9 mouse cellular contexts compared by ENCODE assay signal in genomic region chr2:118658457-118658856, GRCm38 (mm10). TPM values are rescaled to one million over a fixed set of nuclear protein-coding genes. Genes with fewer than 3 reads are reported as not detected.
DNase-seq lines count a peak whose midpoint lies in the region; ATAC-seq and TF ChIP-seq lines count a peak whose summit lies in the region.
"Had no signal": no experiment of that assay in that cellular context is flagged by ENCODE, and none has a peak within 500 bp of the region (broad histone marks: within the 10 kb centered on the region; RNA-seq: fewer than 3 reads in every experiment).

No protein-coding gene starts in this region.

- H3K9me3 ChIP-seq in heart, embryonic 13.5 days: no peaks in the 10 kb centered on the region
- H3K9me3 ChIP-seq in limb, embryonic 13.5 days: no peaks in the 10 kb centered on the region
- H3K9me3 ChIP-seq: neural tube, embryonic 12.5 days had no signal

- H3K9ac ChIP-seq in heart, embryonic 13.5 days: no peak overlapping the region
- H3K9ac ChIP-seq in limb, embryonic 13.5 days: no peak overlapping the region
- H3K9ac ChIP-seq: neural tube, embryonic 12.5 days had no signal

- peaks cover 13% of the 10 kb centered on the region for H3K27me3 ChIP-seq in heart, embryonic 13.5 days (replicated peaks)
- peaks cover 14% of the 10 kb centered on the region for H3K27me3 ChIP-seq in limb, embryonic 13.5 days

- TF ChIP-seq CTCF in layer of hippocampus, adult 2 months (conservative IDR thresholded peaks at IDR 0.05): no peak

- WGBS in heart, embryonic 13.5 days: 40% methylated on average over 4 of the region's 4 CpGs
- WGBS in limb, embryonic 13.5 days: 34% methylated on average over 4 of the region's 4 CpGs

- intact Hi-C loops in left cerebral cortex, postnatal 14 days (cut with DNase I): no loop called here

- ATAC-seq in heart, embryonic 13.5 days (ENCODE audit: extremely low read depth, insufficient number of reproducible peaks, low FRiP score, low TSS enrichment): peak; percentile 72
- peak; percentile 44 for ATAC-seq in limb, embryonic 13.5 days (ENCODE audit: low FRiP score, low read depth)
- ATAC-seq in monocyte, adult 5-6 weeks (replicated peaks; ENCODE audit: insufficient number of reproducible peaks, low FRiP score, low TSS enrichment, poor library complexity, severe bottlenecking): no peak; the same call in 1 of the 2 replicates

- H3K36me3 ChIP-seq in heart, embryonic 13.5 days: no peaks in the 10 kb centered on the region
- H3K36me3 ChIP-seq in limb, embryonic 13.5 days: no peaks in the 10 kb centered on the region
- H3K36me3 ChIP-seq: neural tube, embryonic 12.5 days had no signal

- H3K4me2 ChIP-seq in heart, embryonic 13.5 days: peak overlapping the region; percentile 67; the same call in 1 of the 2 replicates
- no peak overlapping the region for H3K4me2 ChIP-seq in limb, embryonic 13.5 days (replicated peaks)
- H3K4me2 ChIP-seq: neural tube, embryonic 12.5 days had no signal

- DNase-seq in heart, postnatal 4 days: no peak
- DNase-seq in ZHBTc4 (ENCODE audit: low read depth, low spot score): peak; percentile 64
- peak; percentile 81 to 82 for DNase-seq in spleen, postnatal 4 days (ENCODE audit: low spot score in 2 of 2)
- DNase-seq in left cerebral cortex, postnatal 14 days (ENCODE audit: low spot score in 2 of 2): no peak
- DNase-seq in layer of hippocampus, adult 2 months (ENCODE audit: low spot score in 2 of 2): no peak

- peak overlapping the region; percentile 78; the same call in 1 of the 2 replicates for H3K27ac ChIP-seq in heart, embryonic 13.5 days (replicated peaks)
- H3K27ac ChIP-seq in limb, embryonic 13.5 days: no peak overlapping the region
- H3K27ac ChIP-seq in layer of hippocampus, adult 2 months: no peak overlapping the region
- H3K27ac ChIP-seq: neural tube, embryonic 12.5 days had no signal

- no peak overlapping the region for H3K4me3 ChIP-seq in heart, embryonic 13.5 days
- H3K4me3 ChIP-seq in limb, embryonic 13.5 days: no peak overlapping the region
- H3K4me3 ChIP-seq in layer of hippocampus, adult 2 months: no peak overlapping the region
- H3K4me3 ChIP-seq: neural tube, embryonic 12.5 days had no signal

- H3K4me1 ChIP-seq in heart, embryonic 13.5 days: peaks cover 62% of the 10 kb centered on the region
- peaks cover 48% of the 10 kb centered on the region for H3K4me1 ChIP-seq in limb, embryonic 13.5 days

RNA-seq across cellular contexts. Expression of gene Pak6, which starts 4.6 kb away (rescaled TPM):
- 7.4 and 7.5 TPM in 2 replicates for polyA plus RNA-seq in heart, embryonic 13.5 days (2015; fragmentation: Nextera tagmentation; extraction: Ambion mirVana)
- 10 to 100 TPM; 14.0 to 14.2 TPM for total RNA-seq in heart, postnatal 4 days (2021)
- polyA plus RNA-seq in limb, embryonic 13.5 days (2015; fragmentation: Nextera tagmentation; extraction: Ambion mirVana): 1.8 and 3.3 TPM in 2 replicates
- total RNA-seq in left cerebral cortex, postnatal 14 days (2021): 100 to 1,000 TPM; 117 to 122 TPM
- 10 to 100 TPM; 57.5 to 65.7 TPM for total RNA-seq in layer of hippocampus, adult 2 months (2021)
- total RNA-seq in monocyte, adult 5-6 weeks (2017): 0.21 TPM in 1 of 3 replicates, not detected in the others

RNA-seq across cellular contexts. Expression of gene Ankrd63, which starts 45.3 kb away (rescaled TPM):
- polyA plus RNA-seq in heart, embryonic 13.5 days (2015; fragmentation: Nextera tagmentation; extraction: Ambion mirVana): 0.67 and 0.73 TPM in 2 replicates
- 1 to 10 TPM; 1.3 to 1.4 TPM for total RNA-seq in heart, postnatal 4 days (2021)
- polyA plus RNA-seq in limb, embryonic 13.5 days (2015; fragmentation: Nextera tagmentation; extraction: Ambion mirVana): 0.05 TPM in 1 of 2 replicates, not detected in the other
- 10 to 100 TPM; 15.7 to 17.3 TPM for total RNA-seq in left cerebral cortex, postnatal 14 days (2021)
- 10 to 100 TPM; 14.8 to 15.5 TPM for total RNA-seq in layer of hippocampus, adult 2 months (2021)
- total RNA-seq in monocyte, adult 5-6 weeks (2017): 0.58 TPM in 1 of 3 replicates, not detected in the others
- polyA plus RNA-seq: neural tube, embryonic 12.5 days had no signal

Comparison
In these comparisons a context has a peak if more than half of its experiments do, and no peak if none do; other contexts are left out.
1. DNase-seq: peak in ZHBTc4 (single experiment) and spleen, postnatal 4 days (2 of 2); none in heart, postnatal 4 days (single experiment), left cerebral cortex, postnatal 14 days (0 of 2) and layer of hippocampus, adult 2 months (0 of 2).
2. RNA of gene Pak6, which starts 4.6 kb away (total RNA-seq): 117 to 122 TPM in left cerebral cortex, postnatal 14 days, 57.5 to 65.7 TPM in layer of hippocampus, adult 2 months and 14.0 to 14.2 TPM in heart, postnatal 4 days; 0.21 TPM in monocyte, adult 5-6 weeks; every median in the first group is over 10 times any median in the second.